Mouse (Mus musculus) heart, embryonic 15.5 days (tissue): ENCODE measurements around the gene 4931414P19Rik. TPM values are rescaled to one million over a fixed set of nuclear protein-coding genes. Genes with fewer than 3 reads are reported as not detected.

ENCODE experiments used
- ATAC-seq: fragments of 200-750 bp; cut with Nextera tagmentation; replicated peaks from 2 replicates; pipeline ENCODE4 v1.8.0; 2017; ENCODE audit warnings: low read depth, moderate TSS enrichment; ENCODE audit not compliant: insufficient number of reproducible peaks, insufficient read depth, low FRiP score
- H3K27ac ChIP-seq: fragments of 300-500 bp; sonication (generic); 2 replicates; pipeline ENCODE4 v1.5.1; 2015; ENCODE audit warnings: mild to moderate bottlenecking, inconsistent platforms
- H3K27me3 ChIP-seq: fragments of 300-500 bp; sonication (generic); 2 replicates; pipeline ENCODE4 v1.6.1; 2015; ENCODE audit warnings: inconsistent platforms
- H3K36me3 ChIP-seq: fragments of 300-500 bp; sonication (generic); 2 replicates; pipeline ENCODE4 v1.6.1; 2015; ENCODE audit warnings: mild to moderate bottlenecking, inconsistent platforms
- H3K4me1 ChIP-seq: fragments of 300-500 bp; sonication (generic); replicated peaks from 2 replicates; pipeline ENCODE4 v1.6.1; 2015; ENCODE audit warnings: inconsistent platforms
- H3K4me2 ChIP-seq: fragments of 300-500 bp; sonication (generic); 2 replicates; pipeline ENCODE4 v1.6.1; 2015; ENCODE audit warnings: inconsistent platforms, mild to moderate bottlenecking, moderate library complexity
- H3K4me3 ChIP-seq: fragments of 300-500 bp; sonication (generic); 2 replicates; pipeline ENCODE4 v1.5.1; 2015; ENCODE audit warnings: mild to moderate bottlenecking, inconsistent platforms
- H3K9ac ChIP-seq: fragments of 300-500 bp; sonication (generic); 2 replicates; pipeline ENCODE4 v1.6.1; 2015; ENCODE audit warnings: mild to moderate bottlenecking, inconsistent platforms
- H3K9me3 ChIP-seq: fragments of 300-500 bp; sonication (generic); replicated peaks from 2 replicates; pipeline ENCODE4 v1.6.1; 2016; ENCODE audit warnings: inconsistent platforms
- whole genome bisulfite sequencing: fragments of 180-500 bp; shearing (Covaris S2); methylation state at CpG from one replicate; pipeline ENCODE4 v1.1.7; 2015; ENCODE audit warnings: mixed read lengths; 5-methylcytosine and 5-hydroxymethylcytosine counted together
- polyA plus RNA-seq: library from polyadenylated mRNA; unstranded; fragments of >200 nt; fragmentation: Nextera tagmentation; extraction: Ambion mirVana; gene quantifications from 2 replicates; pipeline ENCODE4 v1.2.1, GENCODE M21; 2015

4931414P19Rik gene
- polyA plus RNA-seq, 1 experiment from 2014 or later, result 5.0 TPM

GRCm38 (mm10) chr14:54569451-54570392 is 36.1 kb downstream of the 4931414P19Rik start:
- WGBS, result 53% methylated on average over 17 of the region's 17 CpGs
- Histone ChIP-seq H3K4me1 (peaks cover 51% of the 10 kb centered on the region), H3K27me3 (no peaks in the 10 kb centered on the region), H3K4me2 (no peak overlapping the region), H3K27ac (peak overlapping the region; percentile 51), H3K36me3 (peaks cover 39% of the 10 kb centered on the region), H3K4me3 (no peak overlapping the region), H3K9ac (0 out of 2 replicates have a peak overlapping the region, but pooled peaks have one; percentile 15), H3K9me3 (no peaks in the 10 kb centered on the region)
- ATAC-seq, result no peak

DNA sequence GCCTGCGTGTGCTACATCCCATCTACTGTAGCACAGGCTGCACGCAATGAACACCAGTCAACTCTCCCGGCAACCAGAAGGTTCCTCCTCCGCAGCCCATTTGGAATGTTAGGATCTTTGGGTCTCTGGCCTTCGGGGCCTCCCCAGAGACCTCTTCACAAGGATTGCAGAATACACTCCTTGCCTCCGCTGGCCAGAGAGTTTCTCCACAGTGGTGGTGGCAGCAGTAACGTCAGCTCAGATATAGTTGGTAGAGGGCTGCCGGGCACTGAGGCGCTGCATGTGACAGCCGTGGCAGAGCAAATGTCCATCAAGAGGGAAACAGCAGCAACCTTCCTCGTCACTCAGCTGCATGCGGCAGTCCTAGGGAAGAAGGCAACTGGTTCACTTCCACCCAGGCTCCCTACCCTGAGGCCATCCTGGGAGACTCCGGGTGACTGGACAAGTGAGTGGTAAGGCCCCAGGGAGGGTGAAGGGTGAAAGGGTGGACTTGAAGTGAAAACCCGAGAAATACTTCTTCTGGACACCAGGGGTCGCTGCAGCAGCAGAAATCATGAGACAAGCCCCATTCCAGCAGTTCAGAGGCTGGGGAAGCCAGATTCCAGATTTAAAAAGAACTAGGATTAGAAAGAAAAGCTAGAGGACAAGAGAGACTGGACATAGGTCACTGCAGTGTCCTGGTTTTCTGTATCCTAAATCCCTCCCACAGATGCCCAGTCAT is 36.9 kb downstream of the 4931414P19Rik start:
- Histone ChIP-seq H3K27me3 (no peaks in the 10 kb centered on the region), H3K9ac (no peak overlapping the region), H3K4me1 (peaks cover 43% of the 10 kb centered on the region), H3K9me3 (no peaks in the 10 kb centered on the region), H3K4me3 (no peak overlapping the region), H3K36me3 (peaks cover 39% of the 10 kb centered on the region), H3K4me2 (no peak overlapping the region), H3K27ac (peak overlapping the region; percentile 51)
- 68% methylated on average over 15 of the region's 15 CpGs for WGBS
- ATAC-seq, result no peak

GRCm38 (mm10) chr14:54560527-54561242 is 45.1 kb downstream of the 4931414P19Rik start:
- no peak overlapping the region for H3K4me3 ChIP-seq
- ATAC-seq, result no peak
- no peak overlapping the region for H3K9ac ChIP-seq
- H3K4me1 ChIP-seq, result no peaks in the 10 kb centered on the region
- H3K4me2 ChIP-seq, result no peak overlapping the region
- H3K27ac ChIP-seq, result no peak overlapping the region
- H3K9me3 ChIP-seq, result no peaks in the 10 kb centered on the region
- H3K36me3 ChIP-seq, result no peaks in the 10 kb centered on the region
- 77% methylated on average over 14 of the region's 14 CpGs for WGBS
- H3K27me3 ChIP-seq, result no peaks in the 10 kb centered on the region

DNA sequence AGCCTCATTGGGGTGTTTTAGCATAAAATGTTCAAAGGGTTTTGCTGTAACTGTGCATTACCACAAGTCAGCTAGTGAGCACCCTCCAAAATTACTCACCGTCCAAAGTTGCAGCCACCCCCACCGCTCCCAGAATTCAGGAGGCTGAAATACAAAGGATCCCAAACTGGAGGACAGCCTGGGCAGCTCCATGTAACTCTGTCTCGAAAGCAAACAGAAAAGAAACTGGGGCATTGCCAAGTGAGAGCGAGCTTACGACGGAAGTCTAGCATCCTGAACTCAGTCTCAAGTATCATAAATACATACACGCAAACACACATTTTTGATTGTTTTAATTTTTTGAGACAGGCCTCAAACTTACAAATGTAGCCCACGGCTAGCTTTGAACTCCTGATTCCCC is 48.5 kb downstream of the 4931414P19Rik start:
- H3K36me3 ChIP-seq, result no peaks in the 10 kb centered on the region
- H3K27ac ChIP-seq, result no peak overlapping the region
- no peaks in the 10 kb centered on the region for H3K9me3 ChIP-seq
- no peaks in the 10 kb centered on the region for H3K27me3 ChIP-seq
- WGBS, result 82% methylated on average over 8 of the region's 8 CpGs
- peaks cover 7% of the 10 kb centered on the region for H3K4me1 ChIP-seq
- no peak for ATAC-seq
- no peak overlapping the region for H3K9ac ChIP-seq
- no peak overlapping the region for H3K4me2 ChIP-seq
- H3K4me3 ChIP-seq, result no peak overlapping the region

GRCm38 (mm10) chr14:54553975-54554769 is 51.6 kb downstream of the 4931414P19Rik start, which contains the start of gene Haus4:
Gene Haus4, minus strand, starts transcription at chr14:54554616.
- under 1% methylated on average over 76 of the region's 76 CpGs for WGBS
- Histone ChIP-seq H3K27ac (peak within 1 kb of the TSS; percentile 94), H3K4me3 (peak within 1 kb of the TSS; percentile 61), H3K4me2 (peak within 1 kb of the TSS; percentile 82), H3K9ac (peak within 1 kb of the TSS; percentile 87), H3K27me3 (no peaks in the 10 kb centered on the region), H3K9me3 (no peaks in the 10 kb centered on the region), H3K36me3 (peaks cover 19% of the 10 kb centered on the region), H3K4me1 (peaks cover 7% of the 10 kb centered on the region)
- ATAC-seq, result peak; percentile 95

GRCm38 (mm10) chr14:54553454-54553974 is 52.3 kb downstream of the 4931414P19Rik start:
- Histone ChIP-seq H3K4me2 (peak overlapping the region; percentile 82), H3K4me1 (peaks cover 7% of the 10 kb centered on the region), H3K36me3 (peaks cover 26% of the 10 kb centered on the region), H3K27ac (peak overlapping the region; percentile 94), H3K27me3 (no peaks in the 10 kb centered on the region), H3K9ac (peak overlapping the region; percentile 87), H3K4me3 (peak overlapping the region; percentile 61), H3K9me3 (no peaks in the 10 kb centered on the region)
- WGBS, result 4% methylated on average over 21 of the region's 21 CpGs
- ATAC-seq, result no peak

DNA sequence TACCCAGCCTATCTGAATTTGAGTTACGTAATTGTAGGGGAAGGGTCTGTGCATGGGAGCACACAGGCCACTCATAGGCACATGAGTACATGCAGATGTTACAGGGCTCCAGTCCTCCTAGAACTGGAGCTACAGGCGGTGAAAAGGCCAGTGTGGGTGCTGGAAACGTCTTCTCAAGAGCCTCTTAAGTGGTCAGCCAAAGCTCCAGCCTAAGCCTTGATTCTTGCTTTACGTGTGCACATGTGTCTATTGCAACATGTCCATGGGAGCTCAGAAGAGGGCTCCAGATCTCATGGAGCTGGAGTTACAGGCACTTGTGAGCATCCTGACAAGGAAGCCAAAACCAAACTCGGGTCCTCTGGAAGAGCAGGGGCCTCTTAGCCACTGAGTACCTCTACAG is 61.1 kb downstream of the 4931414P19Rik start:
- no peaks in the 10 kb centered on the region for H3K4me1 ChIP-seq
- H3K36me3 ChIP-seq, result peaks cover 68% of the 10 kb centered on the region
- no peak overlapping the region for H3K27ac ChIP-seq
- H3K27me3 ChIP-seq, result no peaks in the 10 kb centered on the region
- H3K9ac ChIP-seq, result no peak overlapping the region
- no peak for ATAC-seq
- H3K9me3 ChIP-seq, result no peaks in the 10 kb centered on the region
- H3K4me2 ChIP-seq, result no peak overlapping the region
- no peak overlapping the region for H3K4me3 ChIP-seq
- WGBS, result 81% methylated on average over 5 of the region's 5 CpGs

- ATAC-seq, result no peak
- H3K9ac ChIP-seq, result no peak overlapping the region
- peaks cover 31% of the 10 kb centered on the region for H3K36me3 ChIP-seq
- H3K27me3 ChIP-seq, result no peaks in the 10 kb centered on the region
- no peak overlapping the region for H3K4me3 ChIP-seq
- H3K4me2 ChIP-seq, result no peak overlapping the region
- no peaks in the 10 kb centered on the region for H3K4me1 ChIP-seq
- H3K9me3 ChIP-seq, result no peaks in the 10 kb centered on the region
- no peak overlapping the region for H3K27ac ChIP-seq
- 63% methylated on average over 11 of the region's 11 CpGs for WGBS
Measured at GRCm38 (mm10) chr14:54540771-54541170, 65.0 kb downstream of the 4931414P19Rik start.

DNA sequence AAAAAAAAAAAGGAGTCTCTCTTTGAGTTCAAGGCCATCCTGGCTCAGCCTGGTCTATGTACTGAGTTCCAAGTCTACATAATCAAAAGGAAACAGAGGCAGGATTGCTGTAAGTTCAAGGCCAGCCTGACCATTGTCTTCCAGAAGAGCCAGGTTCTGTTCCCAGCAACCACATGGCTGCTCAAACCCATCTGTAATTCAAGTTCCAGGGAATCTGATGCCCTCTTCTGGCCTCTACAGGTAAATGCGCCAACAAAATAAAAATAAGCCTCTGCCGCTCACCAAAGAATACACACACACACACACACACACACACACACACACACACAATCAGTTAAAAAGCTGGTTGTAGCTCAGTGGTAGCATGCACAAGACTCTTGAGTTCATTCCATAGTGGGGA is 67.2 kb downstream of the 4931414P19Rik start:
- no peak for ATAC-seq
- Histone ChIP-seq H3K4me1 (no peaks in the 10 kb centered on the region), H3K9me3 (no peaks in the 10 kb centered on the region), H3K27ac (no peak overlapping the region), H3K9ac (no peak overlapping the region), H3K4me3 (no peak overlapping the region), H3K36me3 (peaks cover 16% of the 10 kb centered on the region), H3K27me3 (no peaks in the 10 kb centered on the region), H3K4me2 (no peak overlapping the region)
- 79% methylated on average over 2 of the region's 2 CpGs for WGBS
